Mouse (Mus musculus) olfactory bulb, adult 2 months (tissue): ENCODE measurements around the gene Gal.

Experiments used
- CTCF ChIP-seq: fragments of 200-500 bp; IDR thresholded peaks from 2 replicates; pipeline ENCODE4 v1.5.1; 2012; ENCODE audit warnings: low read depth, mild to moderate bottlenecking, low read length, moderate library complexity; ENCODE audit not compliant: insufficient read depth
- POLR2A ChIP-seq: fragments of 200-500 bp; IDR thresholded peaks from 2 replicates; pipeline ENCODE4 v1.6.1; 2012; ENCODE audit warnings: mild to moderate bottlenecking, low read depth, low read length, moderate library complexity; ENCODE audit not compliant: insufficient read depth

DNA sequence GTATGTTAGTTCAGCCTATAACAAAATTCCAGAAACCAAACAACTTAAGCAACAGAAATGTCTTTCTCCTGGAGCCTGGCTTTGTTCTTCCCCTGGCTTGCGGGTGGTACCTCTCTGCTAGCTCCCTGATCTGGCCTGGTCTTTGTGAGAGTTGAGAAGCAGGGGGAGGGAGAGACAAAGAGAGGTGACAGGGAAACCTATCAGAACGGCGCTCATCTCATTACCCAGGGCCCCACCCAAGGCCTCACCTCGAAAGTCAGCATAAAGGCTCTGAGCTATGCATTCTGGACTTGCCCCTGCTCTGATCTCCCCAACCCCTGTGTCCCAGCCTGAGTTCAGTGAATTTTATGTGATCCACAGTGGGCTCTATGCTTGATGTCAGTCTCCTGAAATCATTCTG lies 20.3 kb upstream of the Gal start:
- TF ChIP-seq CTCF: no peak
- no peak for TF ChIP-seq POLR2A
